Mouse (Mus musculus) cerebellum, adult 9-10 months (tissue): ENCODE results near the gene Tmem123.

Experiments
- DNase-seq: peaks from one replicate; pipeline ENCODE4 v3.0.0; 2022

The Tmem123 gene

GRCm38 (mm10) chr9:7829531-7830528 lies 66.0 kb downstream of the Tmem123 start:
- DNase-seq: no peak

GRCm38 (mm10) chr9:7833421-7833820 lies 69.6 kb downstream of the Tmem123 start:
- no peak for DNase-seq

GRCm38 (mm10) chr9:7835302-7835701 lies 71.5 kb downstream of the Tmem123 start:
- DNase-seq: no peak

- DNase-seq: peak; percentile 75
These were observed 72.5 kb downstream of the Tmem123 start for GRCm38 (mm10) chr9:7836331-7836730.

GRCm38 (mm10) chr9:7836905-7837805 lies 73.3 kb downstream of the Tmem123 start, which contains the start of gene Birc2:
TSS of gene Birc2 (minus strand) at chr9:7837064.
- peak; percentile 96 for DNase-seq

- DNase-seq: peak; percentile 49
These were observed 74.1 kb downstream of the Tmem123 start for GRCm38 (mm10) chr9:7837806-7838440.

- no peak for DNase-seq
These were observed 77.4 kb downstream of the Tmem123 start for GRCm38 (mm10) chr9:7841221-7841620.
